Mouse (Mus musculus) ES-E14 (cell line): ENCODE results near the gene Rcsd1. TPM values are rescaled to one million over a fixed set of nuclear protein-coding genes. Genes with fewer than 3 reads are reported as not detected.

Source experiments
- DNase-seq: peaks from one replicate; pipeline ENCODE4 v3.0.0-alpha.2; 2013; ENCODE audit warnings: low read depth, low spot score
- H3K27ac ChIP-seq: 2 replicates; pipeline ENCODE4 v1.5.1; 2012; ENCODE audit warnings: low read depth, mild to moderate bottlenecking, low read length, moderate library complexity, mixed read lengths; ENCODE audit not compliant: poor library complexity, insufficient read depth, severe bottlenecking
- H3K36me3 ChIP-seq: 2 replicates; pipeline ENCODE4 v1.6.1; 2012; ENCODE audit warnings: mild to moderate bottlenecking, low read length, moderate library complexity, mixed read lengths; ENCODE audit not compliant: control insufficient read depth, poor library complexity, insufficient read depth, severe bottlenecking
- H3K4me1 ChIP-seq, 2 experiments: fragments of 150-350 bp in 1 of 2; sonication (generic) in 1 of 2; 2 replicates each; pipeline ENCODE4 v1.6.1; 2012; ENCODE audit warnings: low read length in 2 of 2, mild to moderate bottlenecking in 1 of 2, mixed read lengths in 1 of 2; ENCODE audit not compliant: control insufficient read depth in 2 of 2, insufficient read depth in 2 of 2, poor library complexity in 1 of 2
- H3K4me3 ChIP-seq, 2 experiments: fragments of 150-350 bp in 1 of 2; sonication (generic) in 1 of 2; 2 replicates each; pipeline ENCODE4 v1.5.1; 2012; ENCODE audit warnings: low read length in 2 of 2, low read depth in 1 of 2, mild to moderate bottlenecking in 1 of 2, mixed read lengths in 1 of 2; ENCODE audit not compliant: insufficient read depth in 1 of 2, poor library complexity in 1 of 2, severe bottlenecking in 1 of 2
- H3K9ac ChIP-seq: 2 replicates; pipeline ENCODE4 v1.6.1; 2012; ENCODE audit warnings: low read depth, mild to moderate bottlenecking, low read length, mixed read lengths; ENCODE audit not compliant: poor library complexity, insufficient read depth, severe bottlenecking
- H3K9me3 ChIP-seq: fragments of 150-350 bp; sonication (generic); 2 replicates; pipeline ENCODE4 v1.6.1; 2012; ENCODE audit warnings: low read depth, mild to moderate bottlenecking, low read length; ENCODE audit not compliant: control insufficient read depth, insufficient read depth
- CHD2 ChIP-seq: IDR thresholded peaks from 2 replicates; pipeline ENCODE4 v1.6.1; 2014; ENCODE audit warnings: mild to moderate bottlenecking, low read depth, low read length, inconsistent platforms
- HCFC1 ChIP-seq: IDR thresholded peaks from 2 replicates; pipeline ENCODE4 v1.6.1; 2012; ENCODE audit warnings: low read length, inconsistent platforms, borderline replicate concordance; ENCODE audit not compliant: insufficient read depth
- MAFK ChIP-seq: IDR thresholded peaks from 2 replicates; pipeline ENCODE4 v1.6.1; 2014; ENCODE audit warnings: mild to moderate bottlenecking, low read depth, low read length, inconsistent platforms; ENCODE audit not compliant: insufficient read depth
- ZC3H11A ChIP-seq: IDR thresholded peaks from 2 replicates; pipeline ENCODE4 v1.6.1; 2012; ENCODE audit warnings: low read depth, mild to moderate bottlenecking, inconsistent platforms, low read length, borderline replicate concordance
- ZNF384 ChIP-seq: IDR thresholded peaks from 2 replicates; pipeline ENCODE4 v1.6.1; 2012; ENCODE audit warnings: low read depth, low read length, inconsistent platforms
- in situ Hi-C, 2 experiments: fragments of 600-800 bp; cut with MboI; formaldehyde crosslinking; loops; one replicate each; pipeline ENCODE4 v1.15.1; 2025; ENCODE audit warnings: low sequenced_read_pairs in 2 of 2, inconsistent platforms in 1 of 2; ENCODE audit not compliant: unreplicated experiment in 2 of 2
- total RNA-seq: library from RNA; depleted of rRNA; stranded (reverse); fragments of 300-350 nt; gene quantifications from 2 replicates; pipeline ENCODE4 v1.2.3, GENCODE M21; 2012

Gene Rcsd1
- total RNA-seq, 1 experiment = 5.4 TPM

DNA sequence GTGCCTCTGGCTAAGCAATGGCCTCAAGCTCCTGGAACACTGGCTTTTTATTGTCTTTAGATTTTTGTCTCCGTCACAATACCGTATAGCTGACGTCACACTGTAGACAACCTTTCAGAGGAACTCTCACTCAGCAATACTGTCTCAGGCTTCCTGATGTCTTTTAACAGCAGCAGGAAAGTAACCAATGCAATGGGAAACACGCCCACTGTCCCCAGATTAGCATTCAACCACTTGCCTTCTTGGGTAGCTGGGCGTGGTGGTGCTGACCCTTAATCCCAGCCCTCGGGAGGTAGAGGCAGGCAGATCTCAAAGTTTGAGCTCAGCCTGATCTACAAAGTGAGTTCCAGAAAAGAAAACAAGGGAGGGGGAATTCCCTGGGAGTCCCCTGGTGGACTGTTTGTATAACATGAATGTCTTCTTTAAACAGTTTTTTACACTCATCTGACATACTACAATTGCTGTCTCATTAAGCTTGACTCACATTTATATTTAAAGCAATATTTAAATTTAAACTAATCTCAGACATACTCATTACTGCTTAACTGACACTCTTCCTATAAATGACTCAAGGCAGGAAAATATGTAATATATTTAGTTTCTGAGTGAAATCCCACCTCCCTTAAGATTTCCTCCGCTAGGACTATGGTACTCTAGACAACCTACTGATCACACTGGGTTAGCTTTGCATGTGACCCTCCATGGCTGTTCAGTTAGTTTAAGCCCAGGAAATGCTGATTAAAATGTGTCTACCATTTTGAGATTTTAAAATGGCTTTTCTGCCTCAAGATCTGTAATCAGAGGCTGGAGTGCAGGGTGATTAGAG is 99.8 kb downstream of the Rcsd1 start:
- Histone ChIP-seq H3K36me3 (peaks cover 6% of the 10 kb centered on the region; the same call in 1 of the 2 replicates), H3K4me1 (peaks cover 14 to 15% of the 10 kb centered on the region in 2 experiments), H3K27ac (no peak overlapping the region), H3K4me3 (no peak overlapping the region), H3K9ac (no peak overlapping the region), H3K9me3 (no peaks in the 10 kb centered on the region)
- no peak for TF ChIP-seq ZC3H11A
- no peak for TF ChIP-seq ZNF384
- no peak for TF ChIP-seq CHD2
- no peak for TF ChIP-seq HCFC1
- TF ChIP-seq MAFK = no peak
- in situ Hi-C loops = no loop called here
- no peak for DNase-seq

DNA sequence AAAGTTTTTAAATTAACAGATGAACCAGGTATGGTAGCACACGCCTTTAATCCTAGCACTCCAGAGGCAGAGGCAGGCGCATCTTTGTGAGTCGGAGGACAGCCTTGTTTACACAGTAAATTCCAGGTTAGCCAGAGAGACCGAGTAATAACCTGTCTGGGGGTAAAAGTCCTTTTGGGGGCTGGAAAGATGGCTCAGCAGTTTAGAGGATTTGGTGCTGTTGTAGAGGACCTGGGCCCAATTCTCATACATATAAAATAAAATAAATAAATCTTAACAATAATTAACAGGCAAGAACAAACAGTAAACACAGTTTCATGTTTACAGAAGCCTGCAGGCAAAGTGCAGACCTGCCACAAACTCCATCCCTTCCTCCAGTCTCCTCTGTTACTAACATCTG is 100.7 kb downstream of the Rcsd1 start:
- no peak overlapping the region for H3K9ac ChIP-seq
- TF ChIP-seq ZC3H11A (no peak), CHD2 (no peak), ZNF384 (no peak)
- peaks cover 9 to 15% of the 10 kb centered on the region in 2 experiments for H3K4me1 ChIP-seq
- H3K4me3 ChIP-seq = no peak overlapping the region
- in situ Hi-C loops = no loop called here
- no peak for DNase-seq
- H3K36me3 ChIP-seq = peaks cover 9% of the 10 kb centered on the region
- no peaks in the 10 kb centered on the region for H3K9me3 ChIP-seq
- H3K27ac ChIP-seq = no peak overlapping the region

DNA sequence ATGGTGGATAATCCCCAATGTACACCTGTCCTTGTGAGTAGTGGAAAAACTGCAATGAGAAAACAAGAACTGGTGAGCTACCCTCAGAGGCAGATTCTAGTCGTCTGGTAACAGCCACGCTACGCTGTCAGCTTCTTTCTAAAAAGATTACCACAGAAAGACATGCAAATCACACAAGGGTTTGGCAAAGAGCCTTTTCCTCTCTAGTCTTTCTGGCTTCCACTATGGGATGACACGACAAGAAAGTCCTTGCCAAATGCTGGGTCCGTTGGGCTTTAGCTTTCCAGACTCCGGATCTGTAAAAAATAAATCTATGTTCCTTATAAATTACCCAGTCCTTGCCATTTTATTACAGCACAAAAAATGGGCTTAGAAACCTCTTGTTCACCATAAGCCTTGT is 103.8 kb downstream of the Rcsd1 start:
- no peak overlapping the region for H3K27ac ChIP-seq
- no peak for DNase-seq
- H3K4me3 ChIP-seq = no peak overlapping the region
- no peak overlapping the region for H3K9ac ChIP-seq
- H3K9me3 ChIP-seq = no peaks in the 10 kb centered on the region
- peaks cover 5 to 9% of the 10 kb centered on the region in 2 experiments for H3K4me1 ChIP-seq
- TF ChIP-seq ZNF384 (no peak), HCFC1 (no peak), ZC3H11A (no peak), MAFK (no peak), CHD2 (no peak)
- in situ Hi-C loops = no loop called here
- peaks cover 18% of the 10 kb centered on the region for H3K36me3 ChIP-seq

DNA sequence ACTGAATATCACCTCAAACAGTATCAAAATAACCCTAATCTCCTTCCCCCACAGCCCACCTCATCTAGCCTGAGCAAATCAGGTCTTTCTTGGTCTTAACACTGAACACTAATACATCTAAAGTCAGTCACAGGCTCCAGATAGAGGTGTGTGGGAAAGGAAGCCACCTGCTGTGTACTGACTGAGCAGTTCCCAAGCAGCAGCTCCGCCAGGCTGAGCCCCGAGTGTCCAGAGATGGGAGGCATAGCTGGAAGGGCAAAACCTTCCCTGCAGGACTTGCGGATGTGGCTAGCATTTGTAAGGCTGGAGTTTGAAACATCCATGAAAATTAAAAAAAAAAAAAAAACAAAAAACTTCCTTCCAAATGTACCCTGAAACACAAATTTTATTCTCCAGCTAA is 104.4 kb downstream of the Rcsd1 start:
- TF ChIP-seq ZC3H11A (no peak), HCFC1 (no peak), ZNF384 (no peak), CHD2 (no peak), MAFK (no peak)
- Histone ChIP-seq H3K9me3 (no peaks in the 10 kb centered on the region), H3K9ac (no peak overlapping the region), H3K4me3 (no peak overlapping the region), H3K27ac (no peak overlapping the region), H3K4me1 (peaks cover 3 to 9% of the 10 kb centered on the region in 2 experiments; a peak in 3 of 4 replicates), H3K36me3 (peaks cover 18% of the 10 kb centered on the region)
- DNase-seq = no peak
- in situ Hi-C loops = no loop called here
